ENCODE assay signal across 10 mouse cellular contexts in the genomic region with DNA sequence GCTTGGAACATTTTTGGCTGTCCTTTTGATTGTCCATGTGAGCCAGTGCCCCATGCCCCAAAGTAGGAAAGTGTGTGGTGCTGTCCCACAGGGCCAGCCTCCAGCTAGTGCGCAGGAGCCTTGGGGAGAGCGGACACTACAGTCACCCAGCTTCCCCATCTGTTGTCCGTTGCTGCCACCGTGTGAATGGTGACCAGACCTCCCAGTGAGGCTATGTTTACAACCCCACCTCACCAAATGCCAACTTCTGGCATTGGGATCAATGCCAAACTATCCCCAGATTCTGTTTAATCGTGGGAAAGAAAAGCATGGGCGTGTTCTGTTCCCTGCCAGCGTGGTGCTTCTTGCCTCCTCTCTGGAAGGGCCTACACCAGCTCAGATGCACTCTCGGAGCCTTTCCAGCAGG. TPM values are rescaled to one million over a fixed set of nuclear protein-coding genes. Genes with fewer than 3 reads are reported as not detected.
DNase-seq lines count a peak whose midpoint lies in the region; ATAC-seq and TF ChIP-seq lines count a peak whose summit lies in the region.
"Had no signal": no experiment of that assay in that cellular context is flagged by ENCODE, and none has a peak within 500 bp of the region (broad histone marks: within the 10 kb centered on the region; RNA-seq: fewer than 3 reads in every experiment).

No protein-coding gene starts in this region.

- H3K27me3 ChIP-seq in embryonic facial prominence, embryonic 14.5 days (replicated peaks; ENCODE audit: control insufficient read depth, insufficient read depth, low read length), result no peaks in the 10 kb centered on the region
- H3K27me3 ChIP-seq in embryonic facial prominence, embryonic 10.5 days (replicated peaks; ENCODE audit: low read depth, poor library complexity, severe bottlenecking), result no peaks in the 10 kb centered on the region
- H3K27me3 ChIP-seq in forebrain, postnatal 0 days (ENCODE audit: insufficient read depth, low read length), result no peaks in the 10 kb centered on the region
- H3K27me3 ChIP-seq: embryonic facial prominence, embryonic 13.5 days had no signal

- 72% methylated on average over 8 of the region's 8 CpGs for WGBS in embryonic facial prominence, embryonic 14.5 days
- WGBS in embryonic facial prominence, embryonic 10.5 days, result 79% methylated on average over 8 of the region's 8 CpGs
- 32% methylated on average over 8 of the region's 8 CpGs for WGBS in forebrain, postnatal 0 days

- peak; percentile 44 for TF ChIP-seq CTCF in forebrain, postnatal 0 days (IDR thresholded peaks at IDR 0.05; ENCODE audit: low read depth)

- no peaks in the 10 kb centered on the region for H3K36me3 ChIP-seq in embryonic facial prominence, embryonic 14.5 days (ENCODE audit: control insufficient read depth, insufficient read depth, low read length)
- H3K36me3 ChIP-seq in embryonic facial prominence, embryonic 10.5 days (replicated peaks), result no peaks in the 10 kb centered on the region
- H3K36me3 ChIP-seq in forebrain, postnatal 0 days (ENCODE audit: insufficient read depth), result peaks cover 22% of the 10 kb centered on the region
- H3K36me3 ChIP-seq: embryonic facial prominence, embryonic 13.5 days had no signal

- no peak for ATAC-seq in embryonic facial prominence, embryonic 14.5 days (ENCODE audit: low read depth)
- peak; percentile 70 for ATAC-seq in forebrain, postnatal 0 days

- H3K4me1 ChIP-seq in embryonic facial prominence, embryonic 14.5 days (ENCODE audit: control insufficient read depth, insufficient read depth, low read length), result no peaks in the 10 kb centered on the region
- H3K4me1 ChIP-seq in embryonic facial prominence, embryonic 10.5 days, result no peaks in the 10 kb centered on the region
- peaks cover 5% of the 10 kb centered on the region for H3K4me1 ChIP-seq in forebrain, postnatal 0 days (ENCODE audit: insufficient read depth)

- H3K27ac ChIP-seq in embryonic facial prominence, embryonic 14.5 days (replicated peaks; ENCODE audit: low read depth, low read length), result no peak overlapping the region
- H3K27ac ChIP-seq in embryonic facial prominence, embryonic 10.5 days (replicated peaks), result no peak overlapping the region
- H3K27ac ChIP-seq in forebrain, postnatal 0 days (ENCODE audit: low read depth, low read length), result no peak overlapping the region
- H3K27ac ChIP-seq: embryonic facial prominence, embryonic 13.5 days; macrophage had no signal

- no peaks in the 10 kb centered on the region for H3K9me3 ChIP-seq in embryonic facial prominence, embryonic 14.5 days (ENCODE audit: control insufficient read depth, low read length)
- no peaks in the 10 kb centered on the region for H3K9me3 ChIP-seq in embryonic facial prominence, embryonic 10.5 days
- H3K9me3 ChIP-seq in forebrain, postnatal 0 days (ENCODE audit: low read length), result no peaks in the 10 kb centered on the region
- H3K9me3 ChIP-seq: embryonic facial prominence, embryonic 13.5 days had no signal

- H3K9ac ChIP-seq in embryonic facial prominence, embryonic 14.5 days (ENCODE audit: low read depth, low read length), result no peak overlapping the region
- no peak overlapping the region for H3K9ac ChIP-seq in forebrain, postnatal 0 days
- H3K9ac ChIP-seq: embryonic facial prominence, embryonic 13.5 days had no signal

- no peak overlapping the region for H3K4me3 ChIP-seq in embryonic facial prominence, embryonic 14.5 days (ENCODE audit: low read depth, low read length)
- H3K4me3 ChIP-seq in embryonic facial prominence, embryonic 10.5 days, result no peak overlapping the region
- H3K4me3 ChIP-seq in forebrain, postnatal 0 days (ENCODE audit: low read depth, low read length), result no peak overlapping the region
- H3K4me3 ChIP-seq: embryonic facial prominence, embryonic 13.5 days had no signal

- no peak overlapping the region for H3K4me2 ChIP-seq in embryonic facial prominence, embryonic 14.5 days (ENCODE audit: low read depth, low read length)
- no peak overlapping the region for H3K4me2 ChIP-seq in forebrain, postnatal 0 days (ENCODE audit: low read depth)
- H3K4me2 ChIP-seq: embryonic facial prominence, embryonic 13.5 days had no signal

- DNase-seq in embryonic facial prominence, embryonic 14.5 days (ENCODE audit: low spot score), result peak; percentile 7
- DNase-seq in embryonic facial prominence, embryonic 10.5 days (ENCODE audit: low spot score), result no peak
- peak; percentile 25 for DNase-seq in layer of hippocampus, adult 11-12 months (ENCODE audit: low spot score)
- DNase-seq in layer of hippocampus, adult 9-10 months (ENCODE audit: low spot score), result no peak
- DNase-seq in adrenal gland, postnatal 10 days, result peak; percentile 36
- DNase-seq in forebrain, postnatal 0 days, result peak; percentile 61
- no peak for DNase-seq in thymus, postnatal 25 days
- DNase-seq in urinary bladder, postnatal 25 days (ENCODE audit: low spot score), result no peak

RNA-seq across cellular contexts. Expression of gene Gm4131, which starts 41.1 kb away (rescaled TPM):
- 0.28 TPM in 1 of 2 replicates, not detected in the other for polyA plus RNA-seq in embryonic facial prominence, embryonic 14.5 days (2014; fragmentation: Nextera tagmentation; extraction: Ambion mirVana)
- polyA plus RNA-seq in embryonic facial prominence, embryonic 10.5 days (2016; fragmentation: Nextera tagmentation; extraction: Ambion mirVana), result not detected in 2 replicates
- not detected for total RNA-seq in adrenal gland, postnatal 10 days (2021)
- total RNA-seq in forebrain, postnatal 0 days (2014; rRNA removed), result not detected in 2 replicates
- 0.22 TPM in 1 of 2 replicates, not detected in the other for polyA plus RNA-seq in forebrain, postnatal 0 days (2015; fragmentation: Nextera tagmentation; extraction: Ambion mirVana)
- polyA plus RNA-seq: embryonic facial prominence, embryonic 13.5 days; macrophage had no signal

RNA-seq across cellular contexts. Expression of gene Fam124a, which starts 52.3 kb away (rescaled TPM):
- 3.2 and 3.8 TPM in 2 replicates for polyA plus RNA-seq in embryonic facial prominence, embryonic 14.5 days (2014; fragmentation: Nextera tagmentation; extraction: Ambion mirVana)
- polyA plus RNA-seq in embryonic facial prominence, embryonic 10.5 days (2016; fragmentation: Nextera tagmentation; extraction: Ambion mirVana), result 1.6 and 2.8 TPM in 2 replicates
- 1 to 10 TPM; 3.7 to 4.1 TPM for total RNA-seq in adrenal gland, postnatal 10 days (2021)
- total RNA-seq in forebrain, postnatal 0 days (2014; rRNA removed), result 41.7 and 66.4 TPM in 2 replicates
- polyA plus RNA-seq in forebrain, postnatal 0 days (2015; fragmentation: Nextera tagmentation; extraction: Ambion mirVana), result 39.6 and 52.3 TPM in 2 replicates

RNA-seq across cellular contexts. Expression of gene Serpine3, which starts 55.7 kb away (rescaled TPM):
- 0.42 TPM in 1 of 2 replicates, not detected in the other for polyA plus RNA-seq in embryonic facial prominence, embryonic 14.5 days (2014; fragmentation: Nextera tagmentation; extraction: Ambion mirVana)
- not detected in 2 replicates for polyA plus RNA-seq in embryonic facial prominence, embryonic 10.5 days (2016; fragmentation: Nextera tagmentation; extraction: Ambion mirVana)
- total RNA-seq in adrenal gland, postnatal 10 days (2021), result not detected
- total RNA-seq in forebrain, postnatal 0 days (2014; rRNA removed), result 0.14 TPM in 1 of 2 replicates, not detected in the other
- 0.15 TPM in 1 of 2 replicates, not detected in the other for polyA plus RNA-seq in forebrain, postnatal 0 days (2015; fragmentation: Nextera tagmentation; extraction: Ambion mirVana)
- polyA plus RNA-seq: embryonic facial prominence, embryonic 13.5 days; macrophage had no signal

Comparison
In these comparisons a context has a peak if more than half of its experiments do, and no peak if none do; other contexts are left out.
1. DNase-seq: peak in embryonic facial prominence, embryonic 14.5 days (single experiment), layer of hippocampus, adult 11-12 months (single experiment), adrenal gland, postnatal 10 days (single experiment) and forebrain, postnatal 0 days (single experiment); none in embryonic facial prominence, embryonic 10.5 days (single experiment), layer of hippocampus, adult 9-10 months (single experiment), thymus, postnatal 25 days (single experiment) and urinary bladder, postnatal 25 days (single experiment).